Mouse (Mus musculus): ENCODE measurements around the gene Wdr66.

DNA sequence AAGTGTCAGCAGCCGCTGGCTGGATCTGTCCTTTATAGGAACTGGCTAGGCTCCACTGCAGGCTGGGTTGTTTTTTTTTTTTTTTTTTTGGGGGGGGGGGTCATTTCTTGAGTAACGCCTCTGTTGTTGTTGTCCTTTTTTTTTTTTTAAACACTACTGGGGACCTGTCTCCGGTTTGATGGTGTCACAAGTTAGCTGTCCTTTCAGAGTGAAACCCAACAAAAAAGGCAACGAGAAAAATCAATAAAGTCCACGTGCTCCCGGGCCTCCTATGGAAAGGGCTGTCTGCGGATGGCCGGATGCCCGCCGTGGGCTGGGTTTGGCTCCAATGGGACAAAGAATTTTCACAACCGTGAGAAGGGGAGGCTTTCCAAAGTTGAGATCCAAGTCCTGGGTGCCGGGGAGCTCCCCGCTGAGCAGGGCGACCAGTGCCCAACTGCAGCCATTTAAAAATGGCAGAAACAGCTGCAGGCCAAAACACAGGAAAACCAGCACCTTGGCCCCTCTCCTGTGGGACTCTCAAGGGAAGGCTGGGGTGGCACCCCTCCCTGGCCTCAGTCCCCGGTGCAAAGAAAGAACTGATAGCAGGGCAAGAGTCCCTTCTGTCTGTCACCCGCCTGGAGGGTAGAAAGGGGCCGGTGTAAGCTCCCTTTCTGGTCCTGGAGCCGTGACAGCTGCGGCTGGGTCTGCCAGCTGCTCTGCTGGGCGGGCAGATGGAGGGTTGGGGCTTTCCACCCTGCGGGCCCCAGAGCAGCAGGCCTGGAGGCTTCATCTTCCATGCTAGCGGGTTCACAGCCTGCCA lies 94.2 kb downstream of the Wdr66 start:
- TF ChIP-seq CTCF (IDR thresholded peaks at IDR 0.05; ENCODE audit: low read depth) (no peak), EP300 (IDR thresholded peaks at IDR 0.05; ENCODE audit: low read depth) (no peak)
